Mouse (Mus musculus) inflammation-experienced regulatory T-cells, adult 6 months (primary cell): Measurements from ENCODE around the gene Zkscan5. TPM values are rescaled to one million over a fixed set of nuclear protein-coding genes. Genes with fewer than 3 reads are reported as not detected.
"Not testable (repeated sequence)": the region's sequence is repeated elsewhere in the genome, so short reads cannot be mapped to it uniquely, and the experiment has no call there.

Experiments
- ATAC-seq: one replicate; pipeline ENCODE4 v1.8.0; 2017
- polyA plus RNA-seq, 3 experiments: library from polyadenylated mRNA; unstranded; fragments of 100-300 nt; shearing (Covaris generic); gene quantifications; one replicate each; pipeline ENCODE4 v1.2.1; 2017

The Zkscan5 gene
- polyA plus RNA-seq, result 1 to 10 TPM; 4.1 to 7.6 (median 6.7) TPM

DNA sequence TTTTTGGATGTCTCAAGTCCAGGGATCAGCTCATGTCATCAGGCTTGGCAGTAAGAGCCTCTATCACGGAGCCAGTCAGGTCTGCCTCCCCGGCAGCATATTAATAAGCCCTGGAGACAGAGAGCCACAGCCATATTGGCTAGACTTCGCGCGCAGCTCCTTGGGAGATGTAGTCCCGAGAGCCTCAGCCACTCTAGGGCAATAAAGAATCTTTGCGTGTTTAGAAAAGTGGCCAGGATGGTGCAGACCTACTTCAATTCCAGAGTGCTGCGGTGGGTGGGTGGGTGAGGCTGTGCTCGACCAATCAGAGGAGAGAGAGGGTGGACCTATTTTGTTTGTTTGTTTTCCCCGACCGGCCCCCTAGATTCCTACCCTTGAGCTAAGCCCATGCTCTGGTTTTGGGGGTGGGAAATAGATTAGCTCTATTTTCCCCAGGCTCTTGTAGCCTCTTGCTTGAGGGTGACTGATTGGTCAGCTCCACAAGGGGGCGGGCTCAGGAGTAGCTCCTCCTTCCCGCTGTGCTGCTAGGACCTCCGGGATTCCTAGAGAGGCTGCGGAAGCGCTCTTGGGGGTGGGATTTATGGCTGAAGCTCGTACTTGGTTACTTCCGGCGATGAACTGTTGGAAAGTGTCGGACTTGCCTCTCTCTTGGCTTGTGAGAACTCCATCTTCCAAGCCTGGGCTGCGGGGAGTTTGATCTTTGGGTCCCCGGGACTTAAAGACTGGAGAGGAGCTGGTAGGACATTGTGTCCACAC is at the start of gene Zkscan5:
TSS of gene Zkscan5 (plus strand) at position 627 of the 756 bp plus-strand sequence.
- peak; percentile 81 for ATAC-seq

DNA sequence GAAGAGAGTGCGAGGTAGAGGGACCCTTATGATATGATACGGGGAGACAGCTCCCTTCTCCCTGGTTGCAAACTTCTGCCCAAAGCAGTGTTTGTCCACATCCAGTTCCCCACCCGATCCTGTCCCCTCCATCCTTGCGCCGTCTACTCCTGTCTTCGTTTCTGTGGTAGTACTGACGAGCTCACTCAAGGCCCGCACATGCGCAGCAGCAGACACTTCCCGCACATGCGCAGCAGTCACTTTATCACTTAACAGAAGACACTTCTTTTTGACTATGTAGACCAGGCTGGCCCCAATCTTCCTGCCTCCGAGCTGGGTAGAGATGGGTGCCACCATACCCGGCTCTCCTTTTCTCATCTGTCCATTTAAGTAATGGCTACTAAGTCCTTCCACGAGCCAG is 43.0 kb upstream of the Zkscan5 start:
- ATAC-seq, result no peak

DNA sequence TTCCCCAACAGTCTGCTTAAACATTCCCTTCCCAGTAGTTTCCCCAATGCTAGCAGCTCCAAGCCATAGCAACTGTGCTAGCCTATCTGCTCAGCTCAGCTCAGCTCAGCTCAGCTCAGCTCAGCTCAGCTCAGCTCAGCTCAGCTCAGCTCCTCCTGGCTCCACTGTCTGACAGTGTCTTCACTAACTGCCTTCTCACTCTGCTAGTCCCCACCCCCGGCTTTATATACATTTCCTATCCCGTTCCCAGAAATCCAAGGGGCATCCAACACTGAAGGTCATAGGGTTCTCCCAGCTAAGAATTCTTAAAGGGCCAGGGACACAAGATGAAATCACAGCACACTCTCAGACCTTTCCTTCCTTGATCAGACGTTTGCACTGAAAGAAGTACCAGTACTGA is 39.7 kb upstream of the Zkscan5 start:
- ATAC-seq, result no peak

DNA sequence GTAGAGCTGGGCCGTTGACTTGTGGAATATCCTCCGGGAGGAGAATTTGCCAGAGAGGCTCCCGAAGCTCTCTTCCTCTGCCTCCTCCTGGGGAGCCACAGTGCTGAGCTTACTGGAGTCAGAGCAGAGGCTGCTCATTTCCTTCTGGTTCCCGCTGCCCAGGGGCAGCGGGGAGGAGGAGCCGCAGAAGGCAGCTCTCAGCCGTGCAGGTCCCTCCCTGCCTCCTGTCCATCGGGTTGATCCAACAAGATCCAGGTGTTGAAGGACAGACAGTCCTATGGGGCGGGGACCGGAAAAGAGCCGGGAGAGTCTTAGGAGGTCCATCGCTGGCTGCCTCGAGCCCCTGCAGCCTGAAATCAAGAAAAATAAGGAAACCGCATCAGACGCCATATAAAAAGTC is 39.2 kb upstream of the Zkscan5 start:
- no peak for ATAC-seq

DNA sequence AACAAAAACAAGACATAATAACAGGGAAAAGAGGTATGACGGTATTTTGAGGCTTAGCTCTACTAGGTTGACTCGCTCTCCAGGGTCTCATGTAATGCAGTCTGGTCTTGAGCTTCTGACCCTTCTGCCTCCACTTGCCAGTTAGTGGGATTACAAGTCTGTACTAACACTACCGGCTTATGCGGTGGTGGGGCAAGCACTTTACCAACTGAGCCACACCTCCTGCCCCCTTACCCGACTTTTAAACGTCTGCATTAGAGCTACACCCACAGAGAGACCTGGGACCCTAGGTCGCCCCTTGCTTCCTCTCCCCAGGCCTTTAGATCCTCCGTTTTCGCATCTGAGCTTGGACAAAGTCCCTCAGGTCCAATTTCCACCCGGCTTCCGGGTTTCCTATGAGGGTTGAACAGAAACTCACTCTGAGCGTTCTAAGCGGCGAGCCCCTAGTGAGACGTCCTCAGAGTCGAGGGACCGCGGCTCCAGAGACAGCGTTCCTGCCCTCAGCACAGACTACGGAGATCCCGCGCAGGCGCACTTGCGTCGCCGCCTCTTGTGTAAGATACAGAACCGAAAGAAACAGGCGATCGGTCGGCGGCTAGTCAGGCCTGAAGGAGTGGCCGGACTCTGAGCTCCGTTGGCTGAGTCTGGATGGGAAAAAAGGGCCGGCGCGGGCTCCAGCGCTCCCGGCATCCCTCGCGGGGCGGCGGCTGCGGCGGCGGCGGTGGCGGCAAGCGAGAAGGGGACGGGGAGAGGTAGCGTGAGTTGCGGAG is 37.6 kb upstream of the Zkscan5 start, which contains the start of the genes Ptcd1 and Cpsf4:
TSS of gene Ptcd1 (minus strand) at position 573 of the 770 bp plus-strand sequence.
TSS of gene Cpsf4 (plus strand) at position 678 of the 770 bp plus-strand sequence.
- peak; percentile 94 for ATAC-seq

DNA sequence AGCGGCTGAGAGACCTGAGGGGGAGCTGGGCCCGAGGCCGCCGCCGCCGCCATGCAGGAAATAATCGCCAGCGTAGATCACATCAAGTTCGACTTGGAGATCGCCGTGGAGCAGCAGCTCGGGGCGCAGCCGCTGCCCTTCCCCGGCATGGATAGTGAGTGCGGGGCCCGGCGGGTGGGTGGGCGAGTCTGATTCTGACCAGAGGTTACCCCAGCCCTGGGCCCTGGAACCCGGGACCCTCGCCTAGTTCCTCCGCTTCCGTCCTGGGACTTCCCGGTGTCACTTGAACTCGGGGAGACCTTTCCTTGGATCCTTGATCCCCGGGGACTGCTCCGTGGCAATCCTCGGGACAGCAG is 37.1 kb upstream of the Zkscan5 start:
- ATAC-seq, result no peak

DNA sequence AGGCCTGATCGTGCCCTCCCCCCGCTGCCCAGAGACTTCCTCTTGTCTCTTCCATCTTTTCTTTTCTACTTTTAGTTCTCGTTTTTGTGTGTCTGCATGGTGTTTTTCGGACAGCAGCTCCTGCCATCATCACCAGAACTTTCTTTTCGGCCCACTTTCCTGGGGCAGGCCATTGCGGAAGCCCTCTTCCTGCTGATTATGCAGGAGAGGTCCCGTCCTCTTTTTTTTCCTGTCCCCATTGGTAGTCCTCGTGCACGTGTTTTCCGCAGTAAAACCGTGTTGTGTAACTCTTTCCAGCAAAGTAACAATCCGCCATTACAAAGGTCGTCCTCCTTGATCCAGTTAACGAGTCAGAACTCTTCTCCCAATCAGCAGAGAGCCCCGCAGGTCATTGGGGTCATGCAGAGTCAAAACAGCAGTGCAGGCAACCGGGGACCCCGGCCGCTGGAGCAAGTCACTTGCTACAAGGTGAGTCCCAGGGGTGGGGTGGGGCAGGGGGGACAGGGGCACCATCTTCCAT is 25.8 kb upstream of the Zkscan5 start:
- ATAC-seq, result no peak

DNA sequence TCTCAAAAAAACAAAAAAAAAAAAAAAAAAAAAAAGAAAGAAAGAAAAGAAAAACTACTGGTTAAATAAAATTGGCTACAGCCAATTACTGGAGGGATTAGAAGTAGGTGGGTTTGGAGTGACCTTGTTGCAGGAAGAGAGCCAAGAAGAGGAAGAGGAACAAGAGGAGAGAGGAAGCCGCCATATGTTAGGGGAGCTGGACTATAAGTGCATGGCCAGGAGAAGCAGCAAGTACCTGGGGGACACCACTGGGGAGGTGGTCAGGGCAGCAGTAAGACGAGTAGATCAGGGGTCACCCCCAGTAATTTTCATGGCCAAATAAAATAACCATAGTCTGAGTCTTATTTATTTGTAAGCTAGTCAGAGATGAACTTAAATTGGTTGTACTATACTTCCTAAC is 19.1 kb upstream of the Zkscan5 start:
- ATAC-seq, result no peak

DNA sequence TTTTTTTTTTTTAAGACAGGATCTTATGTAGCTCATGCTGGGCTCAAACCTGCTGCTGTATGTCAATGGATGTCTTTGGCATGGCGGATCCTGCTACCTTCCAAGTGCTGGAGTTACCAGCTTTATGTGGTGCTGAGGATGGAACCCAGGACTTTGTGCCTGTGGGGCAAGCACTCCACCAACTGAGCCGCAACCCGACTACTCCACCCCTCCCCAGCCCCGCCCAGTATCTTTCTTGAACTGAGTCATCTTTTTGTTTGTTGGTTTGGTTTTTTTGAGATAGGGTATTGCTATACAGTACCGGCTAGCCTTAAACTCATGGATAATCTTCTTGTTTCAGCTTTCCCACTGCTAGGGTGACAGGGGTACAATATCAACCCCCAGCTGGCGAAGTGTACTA is 14.9 kb upstream of the Zkscan5 start:
- ATAC-seq, result no peak

DNA sequence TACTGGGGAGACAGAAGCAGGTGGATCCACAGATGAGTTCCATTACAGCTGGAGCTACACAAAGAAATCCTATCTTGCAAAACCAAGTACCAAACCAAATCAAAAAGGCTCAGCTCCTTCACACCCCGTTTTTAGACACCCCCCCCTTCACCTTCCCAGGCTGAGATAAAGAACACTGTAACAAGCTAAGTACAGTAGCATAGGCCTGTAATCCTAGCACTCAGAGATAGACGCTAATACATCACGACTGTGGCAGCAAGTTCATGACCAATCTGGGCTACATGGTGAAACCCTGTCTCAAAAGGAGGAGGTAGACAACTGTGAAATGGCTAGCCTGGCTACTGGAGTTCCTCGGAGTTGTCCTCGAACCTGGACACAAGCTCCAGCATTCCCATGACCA is 14.0 kb upstream of the Zkscan5 start:
- no peak for ATAC-seq

DNA sequence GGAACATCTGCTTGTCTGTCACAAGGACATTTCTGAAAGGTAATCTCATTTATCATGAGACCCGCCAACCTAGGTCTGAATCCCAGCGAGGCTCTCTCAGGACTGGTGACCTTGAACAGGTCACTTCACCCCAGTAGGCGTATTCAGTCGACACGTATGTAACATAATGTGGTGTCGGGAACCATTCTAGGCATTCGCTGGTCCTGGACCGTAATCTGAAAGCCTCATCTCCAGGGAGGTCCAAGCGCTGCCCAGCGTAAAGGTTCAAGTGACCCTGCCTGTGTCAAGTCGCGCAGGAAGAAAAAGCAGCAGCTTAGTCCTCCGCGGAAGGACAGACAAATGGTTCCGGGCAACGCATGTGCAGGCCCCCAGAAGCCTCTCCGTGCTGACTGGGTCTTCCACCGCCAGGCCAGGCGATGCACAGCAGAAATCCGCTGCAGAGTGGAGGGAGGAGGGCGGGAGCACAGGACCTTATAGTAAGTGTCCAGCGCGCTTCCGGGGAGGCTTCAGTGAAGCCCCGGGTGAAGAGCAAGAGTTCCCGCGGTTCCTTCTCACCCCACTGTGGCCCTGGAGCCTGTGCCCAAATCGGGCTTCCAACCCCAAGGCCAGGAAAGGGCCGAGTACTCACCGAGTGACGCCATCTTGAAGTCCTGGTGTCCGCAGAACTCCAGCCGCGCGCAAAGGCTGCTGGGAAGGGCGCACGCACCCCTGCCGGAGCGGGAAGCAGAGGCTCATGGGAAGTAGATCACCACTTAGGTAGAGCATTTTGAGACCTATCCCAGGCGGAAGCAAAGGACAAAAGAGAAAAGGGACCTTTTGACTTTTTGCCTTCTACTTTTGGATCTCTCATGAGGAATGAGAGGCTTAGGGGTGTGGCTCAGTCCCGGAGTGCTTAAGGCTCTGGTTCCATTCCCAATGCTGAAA is 13.2 kb upstream of the Zkscan5 start:
- peak; percentile 85 for ATAC-seq

DNA sequence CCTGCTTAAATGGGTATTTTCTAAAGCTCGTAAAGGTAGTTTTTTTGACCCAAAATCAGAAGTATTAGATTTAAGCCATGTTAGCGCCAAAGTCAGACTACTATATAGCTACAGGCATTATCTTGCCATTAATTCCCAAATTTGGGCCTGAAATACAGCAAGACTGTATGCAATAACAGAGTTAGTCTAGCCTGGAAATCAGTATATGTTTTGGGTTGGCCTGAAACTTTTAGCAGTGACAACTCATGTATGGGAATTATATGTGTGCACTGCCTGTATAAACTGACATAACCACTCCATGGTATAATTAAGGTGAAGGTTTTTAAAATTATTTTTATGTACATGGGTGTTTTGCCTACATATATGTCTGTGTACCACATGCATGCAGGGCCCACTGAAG is 12.4 kb upstream of the Zkscan5 start, which contains the start of gene Atp5j2:
TSS of gene Atp5j2 (minus strand) at position 101 of the 400 bp plus-strand sequence.
- no peak for ATAC-seq

DNA sequence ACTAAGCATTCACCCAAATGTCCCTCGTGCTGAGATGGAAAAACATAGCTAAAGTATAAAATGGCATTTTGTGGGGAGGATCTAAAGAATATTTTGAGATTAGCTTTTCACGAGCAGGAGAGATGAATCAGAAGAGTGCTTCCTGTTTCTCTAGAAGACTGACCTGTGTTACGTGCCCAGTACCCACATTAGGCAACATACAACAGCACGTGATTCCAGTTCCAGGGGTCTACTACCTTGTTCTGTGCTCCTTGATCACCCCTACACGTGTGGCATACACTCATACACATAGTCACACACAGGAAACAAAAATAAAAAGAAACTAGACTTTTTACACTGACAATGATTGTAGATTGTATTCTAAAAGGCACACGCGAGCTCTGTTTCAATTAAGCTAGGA is 4.0 kb upstream of the Zkscan5 start:
- ATAC-seq, result no peak

DNA sequence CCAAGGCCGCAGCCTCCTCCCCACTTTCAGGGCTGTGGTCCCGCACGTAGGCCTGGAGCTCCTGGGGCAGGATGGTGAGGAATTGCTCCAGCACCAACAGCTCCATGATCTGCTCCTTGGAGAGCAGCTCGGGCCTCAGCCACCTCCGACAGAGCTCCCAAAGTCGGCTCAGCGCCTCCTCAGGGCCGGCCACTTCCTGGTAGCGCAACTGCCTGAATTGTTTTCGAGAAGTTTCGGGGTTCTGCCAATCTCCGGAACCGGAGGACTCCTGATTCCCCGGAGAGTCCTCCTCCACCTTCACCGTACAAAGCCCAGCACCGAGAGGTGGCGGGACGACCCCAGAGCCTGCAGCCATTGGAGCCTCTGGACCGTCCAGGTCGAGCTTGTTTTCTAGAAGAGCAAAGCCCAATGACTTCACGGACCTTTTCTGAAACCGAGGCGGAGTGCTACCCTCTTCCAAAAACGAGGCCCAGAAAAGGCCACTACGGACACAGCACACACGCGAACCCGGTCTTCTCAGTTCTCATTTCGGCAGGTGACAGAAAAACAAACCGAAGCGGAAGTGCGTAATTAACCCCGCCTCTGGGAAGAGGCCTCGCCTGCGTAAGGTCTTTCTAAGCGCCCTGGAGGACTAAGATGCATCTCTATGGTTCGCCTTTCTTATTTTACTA is 2.9 kb upstream of the Zkscan5 start, which contains the start of gene Zkscan14:
TSS of gene Zkscan14 (minus strand) at position 548 of the 671 bp plus-strand sequence.
- ATAC-seq, result peak; percentile 71

DNA sequence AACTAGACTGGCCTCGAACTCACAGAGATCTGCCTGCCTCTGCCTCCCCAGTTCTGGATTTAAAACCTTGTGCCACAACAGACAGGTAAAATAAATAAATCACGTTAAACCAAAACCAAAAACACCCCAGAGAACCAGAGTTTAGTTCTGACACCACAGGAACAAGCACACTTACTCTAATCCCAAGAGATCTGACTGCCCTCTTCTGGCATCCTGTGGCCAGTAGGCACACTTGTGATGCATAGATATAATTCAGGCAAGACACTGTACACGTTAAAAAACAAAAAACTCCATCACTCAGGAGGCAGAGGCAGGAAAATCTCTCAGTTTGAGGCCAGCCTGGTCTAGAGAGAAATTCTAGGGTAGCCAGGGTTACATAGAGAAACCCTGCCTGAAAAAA is 1.9 kb upstream of the Zkscan5 start:
- ATAC-seq, result no peak

DNA sequence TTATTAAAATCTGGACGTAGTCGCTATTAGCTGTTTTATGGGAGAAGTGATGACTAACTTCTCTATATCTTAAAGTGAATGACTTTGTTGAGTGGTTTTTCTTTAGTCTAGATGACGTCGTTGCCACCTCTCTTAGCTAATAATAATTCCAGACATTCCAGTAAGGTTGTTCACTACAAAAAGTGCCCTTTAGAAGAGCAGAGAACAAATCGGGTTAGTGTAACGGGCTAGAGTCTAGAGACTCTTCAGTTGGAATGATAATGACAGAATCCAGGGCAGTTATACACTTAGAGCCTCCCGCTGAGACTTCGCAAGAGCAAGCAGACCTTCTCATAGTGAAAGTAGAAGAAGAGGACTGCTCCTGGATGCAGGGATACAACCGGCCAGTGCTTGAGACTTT is 679 bp downstream of the Zkscan5 start:
- no peak for ATAC-seq

DNA sequence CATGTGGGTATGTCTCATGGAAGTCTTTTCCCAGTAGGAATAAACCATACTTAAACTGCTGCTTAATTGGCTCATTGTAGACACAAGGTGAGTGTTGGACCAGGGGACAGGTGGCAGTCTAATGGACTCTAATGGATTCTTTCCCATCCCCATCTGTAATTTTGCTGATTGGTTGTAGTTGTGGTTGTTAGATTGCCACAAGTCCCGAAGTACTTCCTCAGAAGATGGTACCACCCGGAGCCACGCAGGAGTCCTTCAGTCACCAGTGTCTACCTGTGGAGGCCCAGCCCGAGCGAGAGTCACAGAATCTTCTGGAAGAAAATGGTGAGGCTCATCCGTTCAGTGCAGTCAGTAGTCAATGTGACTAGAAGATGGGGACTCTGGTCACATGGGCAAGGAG is 3.0 kb downstream of the Zkscan5 start:
- no peak for ATAC-seq

DNA sequence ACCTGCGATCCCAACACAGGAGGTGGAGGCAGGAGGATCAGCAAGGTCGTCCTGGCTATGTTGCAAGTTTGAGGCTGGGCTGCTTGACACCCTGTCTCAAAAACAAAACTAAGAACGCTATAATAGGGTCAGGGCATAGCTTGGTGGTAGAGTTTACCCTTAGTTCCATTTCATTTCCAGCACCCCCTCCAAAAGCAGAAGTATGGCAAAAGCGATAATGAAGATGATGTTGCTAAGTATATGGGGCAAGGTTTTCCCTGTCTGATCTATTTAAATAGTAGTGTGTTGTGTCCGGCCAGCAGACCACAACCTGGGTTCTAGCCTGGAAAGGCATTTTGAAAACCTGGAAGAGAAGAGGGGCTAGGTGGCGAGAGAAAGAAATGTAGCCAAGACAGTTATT is 3.6 kb downstream of the Zkscan5 start:
- ATAC-seq, result no peak

DNA sequence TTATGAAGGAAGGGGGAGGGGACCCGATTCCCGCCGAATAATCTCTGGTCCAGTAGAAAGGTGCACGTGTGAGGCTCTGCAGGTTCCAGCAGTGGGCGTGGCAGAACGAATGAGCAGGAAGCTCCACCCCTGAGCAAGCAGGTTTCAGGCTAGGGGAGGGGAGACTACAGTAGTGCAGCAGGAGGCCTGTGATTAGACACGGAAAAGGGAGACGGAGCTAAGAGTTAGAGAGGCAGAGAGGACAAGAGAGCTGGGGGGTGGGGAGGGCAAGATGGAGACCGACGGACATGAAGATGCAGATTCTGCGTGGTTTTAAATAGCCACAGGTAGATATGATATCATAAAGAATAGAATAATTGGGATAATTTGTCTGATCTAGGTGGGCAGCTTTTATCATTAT is 4.0 kb downstream of the Zkscan5 start:
- ATAC-seq, result not testable (repeated sequence)

DNA sequence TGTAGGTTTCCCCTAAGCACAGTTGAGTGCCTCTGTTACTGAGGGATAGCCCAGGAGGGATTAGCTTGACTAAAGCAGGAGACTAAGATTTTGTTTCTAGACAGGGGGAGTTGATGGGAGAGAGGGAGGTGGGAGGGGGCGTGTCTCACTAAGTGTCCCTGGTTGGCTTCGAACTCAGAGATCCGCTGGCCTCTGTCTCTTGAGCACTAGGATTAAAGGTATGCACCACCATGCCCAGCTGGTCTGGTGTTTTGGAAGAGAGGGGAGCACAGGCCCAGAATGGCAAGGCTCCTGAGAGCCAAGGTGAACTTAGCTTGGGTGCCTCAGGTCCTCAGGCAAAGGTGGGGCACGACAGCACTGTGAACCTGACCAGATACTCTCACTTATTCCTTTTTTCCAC is 7.0 kb downstream of the Zkscan5 start:
- no peak for ATAC-seq

DNA sequence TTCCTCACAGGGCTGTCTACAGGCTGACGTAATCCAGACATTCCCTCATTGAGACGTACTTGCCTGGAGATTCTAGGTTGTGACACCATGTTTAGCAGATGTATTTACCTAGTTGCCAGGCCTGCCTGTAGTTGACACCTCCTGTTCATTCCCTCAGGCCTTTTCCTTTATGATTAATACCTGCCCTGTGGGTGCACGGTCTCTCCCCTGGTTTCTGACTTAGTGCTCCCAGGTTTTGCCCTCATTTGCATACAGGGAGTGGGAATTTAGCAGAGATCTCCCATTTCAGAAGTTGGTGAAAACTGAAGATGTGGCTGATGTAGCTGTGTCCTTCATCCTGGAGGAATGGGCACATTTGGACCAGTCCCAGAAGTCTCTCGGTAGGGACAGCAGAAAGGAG is 7.9 kb downstream of the Zkscan5 start:
- ATAC-seq, result no peak

DNA sequence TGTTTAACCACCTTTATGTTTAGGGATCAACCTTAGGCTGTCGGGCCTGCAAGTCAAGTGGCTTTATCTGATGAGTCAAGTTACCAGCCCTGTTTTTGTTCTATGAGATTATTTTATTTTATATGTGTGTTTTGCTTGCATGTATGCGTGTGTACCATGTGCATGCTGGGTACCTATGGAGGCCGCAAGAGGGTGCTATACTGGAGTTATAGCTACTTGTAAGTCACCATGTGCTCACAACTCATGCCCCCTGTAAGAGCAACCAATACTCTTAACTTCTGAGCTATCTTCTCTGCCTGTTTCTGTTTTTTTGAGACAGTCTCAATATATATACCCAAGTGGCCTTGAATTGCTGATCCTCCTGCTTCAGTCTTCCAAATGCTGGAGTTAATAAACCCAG is 9.1 kb downstream of the Zkscan5 start:
- no peak for ATAC-seq
